Comparison of ENCODE assay signal across 28 mouse cellular contexts in genomic region chr5:90163033-90163859, GRCm38 (mm10).
DNase-seq lines count a peak whose midpoint lies in the region; ATAC-seq lines count a peak whose summit lies in the region.
"Had no signal": no experiment of that assay in that cellular context is flagged by ENCODE, and none has a peak within 500 bp of the region (broad histone marks: within the 10 kb centered on the region; RNA-seq: fewer than 3 reads in every experiment).

No protein-coding gene starts in this region.

- H3K4me2 ChIP-seq in kidney, embryonic 16.5 days (replicated peaks; ENCODE audit: low read depth, low read length) = no peak overlapping the region
- H3K4me2 ChIP-seq in limb, embryonic 11.5 days (ENCODE audit: low read depth, severe bottlenecking) = no peak overlapping the region
- H3K4me2 ChIP-seq: forebrain, embryonic 13.5 days; heart, embryonic 13.5 days; hindbrain, embryonic 15.5 days; limb, embryonic 15.5 days; lung, embryonic 14.5 days; midbrain, embryonic 12.5 days; stomach, embryonic 15.5 days had no signal

- 21% methylated on average over 18 of the region's 18 CpGs for whole genome bisulfite sequencing in kidney, embryonic 16.5 days
- 23% methylated on average over 18 of the region's 18 CpGs for WGBS in limb, embryonic 11.5 days

- H3K9me3 ChIP-seq in kidney, embryonic 16.5 days (ENCODE audit: low read length) = no peaks in the 10 kb centered on the region
- H3K9me3 ChIP-seq in limb, embryonic 11.5 days (ENCODE audit: control insufficient read depth, low read length) = no peaks in the 10 kb centered on the region
- H3K9me3 ChIP-seq: forebrain, embryonic 13.5 days; heart, embryonic 13.5 days; hindbrain, embryonic 10.5 days; hindbrain, embryonic 15.5 days; limb, embryonic 15.5 days; midbrain, embryonic 12.5 days; stomach, embryonic 15.5 days had no signal

- H3K9ac ChIP-seq in kidney, embryonic 16.5 days (replicated peaks; ENCODE audit: low read length) = no peak overlapping the region
- no peak overlapping the region for H3K9ac ChIP-seq in limb, embryonic 11.5 days (ENCODE audit: low read length)
- H3K9ac ChIP-seq: forebrain, embryonic 13.5 days; heart, embryonic 13.5 days; hindbrain, embryonic 15.5 days; limb, embryonic 15.5 days; liver, embryonic 14.5 days; lung, embryonic 14.5 days; midbrain, embryonic 12.5 days; stomach, embryonic 15.5 days had no signal

- peak; percentile 78 for ATAC-seq in kidney, embryonic 16.5 days (ENCODE audit: low FRiP score, low TSS enrichment)
- peak; percentile 63 for ATAC-seq in limb, embryonic 11.5 days (ENCODE audit: insufficient number of reproducible peaks, low FRiP score, low TSS enrichment, low read depth)
- ATAC-seq: CD4-positive, CD25-positive, alpha-beta regulatory T cell, adult 4 months; forebrain, embryonic 13.5 days had no signal

- no peaks in the 10 kb centered on the region for H3K36me3 ChIP-seq in kidney, embryonic 16.5 days (ENCODE audit: insufficient read depth, low read length)
- no peaks in the 10 kb centered on the region for H3K36me3 ChIP-seq in limb, embryonic 11.5 days (ENCODE audit: control insufficient read depth, insufficient read depth, low read length)
- H3K36me3 ChIP-seq: heart, embryonic 13.5 days; hindbrain, embryonic 10.5 days; hindbrain, embryonic 15.5 days; limb, embryonic 15.5 days; midbrain, embryonic 12.5 days; stomach, embryonic 15.5 days had no signal

- peaks cover 4% of the 10 kb centered on the region; the same call in 1 of the 2 replicates for H3K4me1 ChIP-seq in kidney, embryonic 16.5 days (ENCODE audit: insufficient read depth, low read length)
- H3K4me1 ChIP-seq in limb, embryonic 11.5 days (ENCODE audit: control insufficient read depth, insufficient read depth, low read length) = peaks cover 3% of the 10 kb centered on the region; the same call in 1 of the 2 replicates
- H3K4me1 ChIP-seq: forebrain, embryonic 13.5 days; hindbrain, embryonic 10.5 days; hindbrain, embryonic 15.5 days; limb, embryonic 15.5 days; midbrain, embryonic 12.5 days; stomach, embryonic 15.5 days had no signal

- H3K27me3 ChIP-seq in kidney, embryonic 16.5 days (ENCODE audit: insufficient read depth, low read length) = no peaks in the 10 kb centered on the region
- H3K27me3 ChIP-seq in limb, embryonic 11.5 days (ENCODE audit: control insufficient read depth, insufficient read depth, low read length) = no peaks in the 10 kb centered on the region
- H3K27me3 ChIP-seq: forebrain, embryonic 13.5 days; heart, embryonic 13.5 days; hindbrain, embryonic 15.5 days; limb, embryonic 15.5 days; midbrain, embryonic 12.5 days; stomach, embryonic 15.5 days had no signal

- H3K27ac ChIP-seq in kidney, embryonic 16.5 days (ENCODE audit: low read length) = no peak overlapping the region
- no peak overlapping the region for H3K27ac ChIP-seq in limb, embryonic 11.5 days (replicated peaks; ENCODE audit: low read depth, low read length)
- H3K27ac ChIP-seq: forebrain, embryonic 13.5 days; heart, embryonic 13.5 days; hindbrain, embryonic 10.5 days; hindbrain, embryonic 15.5 days; limb, embryonic 15.5 days; liver, embryonic 14.5 days; midbrain, embryonic 12.5 days; stomach, embryonic 15.5 days had no signal

- no peak overlapping the region for H3K4me3 ChIP-seq in kidney, embryonic 16.5 days (ENCODE audit: low read length)
- H3K4me3 ChIP-seq in limb, embryonic 11.5 days (ENCODE audit: low read depth, low read length) = no peak overlapping the region
- H3K4me3 ChIP-seq: forebrain, embryonic 13.5 days; heart, embryonic 13.5 days; hindbrain, embryonic 10.5 days; hindbrain, embryonic 15.5 days; limb, embryonic 15.5 days; midbrain, embryonic 12.5 days; stomach, embryonic 15.5 days had no signal

- DNase-seq in kidney, postnatal 10 days = no peak
- DNase-seq in embryo, embryonic 10 days (ENCODE audit: low spot score) = peak; percentile 36
- peak; percentile 12 for DNase-seq in embryo, embryonic 11 days
- peak; percentile 73 for DNase-seq in limb, embryonic 11.5 days (ENCODE audit: low spot score)
- DNase-seq in layer of hippocampus, postnatal 25 days (ENCODE audit: extremely low spot score in 1 of 2, low spot score in 1 of 2) = no peak
- no peak for DNase-seq in right cerebral cortex, adult 2 months (ENCODE audit: low spot score in 2 of 2)
- DNase-seq: adrenal gland, postnatal 14 days; cerebellum, adult 11 months; cerebellum, adult 9-10 months; cerebellum, postnatal 36 days; gastrocnemius, postnatal 10 days; heart, postnatal 10 days; kidney, adult 18-20 months; layer of hippocampus, adult 9-11 months; retina, postnatal 1 day; right cerebral cortex, postnatal 25 days; thymus, postnatal 14 days had no signal

Comparison
In these comparisons a context has a peak if more than half of its experiments do, and no peak if none do; other contexts are left out.
1. DNase-seq: peak in embryo, embryonic 10 days (single experiment), embryo, embryonic 11 days (single experiment) and limb, embryonic 11.5 days (single experiment); none in kidney, postnatal 10 days (single experiment), layer of hippocampus, postnatal 25 days (0 of 2) and right cerebral cortex, adult 2 months (0 of 2).